Mouse (Mus musculus) stomach, postnatal 0 days (tissue): ENCODE data around the gene Slc35f1.

ENCODE experiments used
- CTCF ChIP-seq: IDR thresholded peaks from 2 replicates; pipeline ENCODE4 v1.5.1; 2016; ENCODE audit warnings: antibody characterized with exemption, low read depth, mild to moderate bottlenecking, moderate library complexity
- EP300 ChIP-seq: optimal IDR thresholded peaks from 2 replicates; pipeline ENCODE3; 2016; ENCODE audit warnings: antibody characterized with exemption

- TF ChIP-seq CTCF (no peak), EP300 (no peak)
Measured at GRCm38 (mm10) chr10:52911762-52912161, 221.4 kb downstream of the Slc35f1 start.
